Mouse (Mus musculus) brown adipose tissue, adult 24 weeks (tissue): ENCODE data around the gene Brwd1. TPM values are rescaled to one million over a fixed set of nuclear protein-coding genes. Genes with fewer than 3 reads are reported as not detected.

Experiments
- H3K27ac ChIP-seq: fragments of 200-500 bp; replicated peaks from 2 replicates; pipeline ENCODE4 v1.5.1; 2012; ENCODE audit warnings: low read depth, mild to moderate bottlenecking, low read length
- H3K4me1 ChIP-seq: fragments of 200-500 bp; 2 replicates; pipeline ENCODE4 v1.6.1; 2012; ENCODE audit warnings: low read length, mixed read lengths; ENCODE audit not compliant: control insufficient read depth, insufficient read depth, insufficient read length
- H3K4me3 ChIP-seq: fragments of 200-500 bp; 2 replicates; pipeline ENCODE4 v1.5.1; 2012; ENCODE audit warnings: low read depth, mild to moderate bottlenecking, low read length, moderate library complexity; ENCODE audit not compliant: insufficient read depth
- polyA plus RNA-seq: library from polyadenylated mRNA; stranded (reverse); fragments of >200 nt; gene quantifications from 2 replicates; pipeline ENCODE4 v1.2.4, GENCODE M21; 2012; ENCODE audit not compliant: missing spikeins, insufficient read depth, insufficient read length

Brwd1 gene
- polyA plus RNA-seq, 1 experiment: 17.3 TPM

- Histone ChIP-seq H3K4me1 (no peaks in the 10 kb centered on the region), H3K4me3 (no peak overlapping the region), H3K27ac (no peak overlapping the region)
Observed at GRCm38 (mm10) chr16:96088120-96088519, 5.8 kb upstream of the Brwd1 start.

- no peak overlapping the region for H3K27ac ChIP-seq
- H3K4me3 ChIP-seq: no peak overlapping the region
- H3K4me1 ChIP-seq: no peaks in the 10 kb centered on the region
Observed at GRCm38 (mm10) chr16:96087436-96087835, 5.1 kb upstream of the Brwd1 start.

- no peak overlapping the region for H3K4me3 ChIP-seq
- no peaks in the 10 kb centered on the region for H3K4me1 ChIP-seq
Observed at GRCm38 (mm10) chr16:96087001-96087400, 4.7 kb upstream of the Brwd1 start.

GRCm38 (mm10) chr16:96085597-96085996 is 3.3 kb upstream of the Brwd1 start:
- no peaks in the 10 kb centered on the region for H3K4me1 ChIP-seq
- no peak overlapping the region for H3K27ac ChIP-seq
- no peak overlapping the region for H3K4me3 ChIP-seq

More at GRCm38 (mm10) chr16:96087001-96087400, 4.7 kb upstream of the Brwd1 start:
- no peak overlapping the region for H3K27ac ChIP-seq

GRCm38 (mm10) chr16:96083179-96083646 is 887 bp upstream of the Brwd1 start:
- peak overlapping the region; percentile 96 for H3K27ac ChIP-seq
- 0 out of 2 replicates have a peak, but pooled peaks cover 2% of the 10 kb centered on the region for H3K4me1 ChIP-seq
- peak overlapping the region; percentile 85 for H3K4me3 ChIP-seq

- peak overlapping the region; percentile 81 for H3K27ac ChIP-seq
- H3K4me1 ChIP-seq: 0 out of 2 replicates have a peak, but pooled peaks cover 2% of the 10 kb centered on the region
- H3K4me3 ChIP-seq: peak overlapping the region; percentile 97
Observed at GRCm38 (mm10) chr16:96081742-96082241, 534 bp downstream of the Brwd1 start.

GRCm38 (mm10) chr16:96081331-96081730 is 995 bp downstream of the Brwd1 start:
- Histone ChIP-seq H3K4me1 (0 out of 2 replicates have a peak, but pooled peaks cover 2% of the 10 kb centered on the region), H3K27ac (no peak overlapping the region), H3K4me3 (peak overlapping the region; percentile 97)

GRCm38 (mm10) chr16:96080524-96080923 is 1.8 kb downstream of the Brwd1 start:
- Histone ChIP-seq H3K4me3 (no peak overlapping the region), H3K4me1 (0 out of 2 replicates have a peak, but pooled peaks cover 2% of the 10 kb centered on the region), H3K27ac (no peak overlapping the region)

GRCm38 (mm10) chr16:96068364-96068763 is 14.0 kb downstream of the Brwd1 start:
- Histone ChIP-seq H3K27ac (no peak overlapping the region), H3K4me1 (no peaks in the 10 kb centered on the region), H3K4me3 (no peak overlapping the region)

GRCm38 (mm10) chr16:96066174-96066573 is 16.2 kb downstream of the Brwd1 start:
- no peaks in the 10 kb centered on the region for H3K4me1 ChIP-seq
- H3K27ac ChIP-seq: no peak overlapping the region
- H3K4me3 ChIP-seq: no peak overlapping the region

GRCm38 (mm10) chr16:96064649-96065048 is 17.7 kb downstream of the Brwd1 start:
- no peaks in the 10 kb centered on the region for H3K4me1 ChIP-seq
- H3K27ac ChIP-seq: no peak overlapping the region
- no peak overlapping the region for H3K4me3 ChIP-seq

GRCm38 (mm10) chr16:96044096-96044495 is 38.2 kb downstream of the Brwd1 start:
- Histone ChIP-seq H3K4me1 (no peaks in the 10 kb centered on the region), H3K4me3 (no peak overlapping the region), H3K27ac (no peak overlapping the region)

GRCm38 (mm10) chr16:96040691-96041090 is 41.6 kb downstream of the Brwd1 start:
- H3K4me1 ChIP-seq: no peaks in the 10 kb centered on the region
- no peak overlapping the region for H3K27ac ChIP-seq

GRCm38 (mm10) chr16:96039538-96039937 is 42.8 kb downstream of the Brwd1 start:
- Histone ChIP-seq H3K27ac (no peak overlapping the region), H3K4me1 (no peaks in the 10 kb centered on the region)

More at GRCm38 (mm10) chr16:96040691-96041090, 41.6 kb downstream of the Brwd1 start:
- no peak overlapping the region for H3K4me3 ChIP-seq

GRCm38 (mm10) chr16:96034473-96034872 is 47.9 kb downstream of the Brwd1 start:
- H3K4me3 ChIP-seq: no peak overlapping the region
- H3K4me1 ChIP-seq: no peaks in the 10 kb centered on the region
- no peak overlapping the region for H3K27ac ChIP-seq

More at GRCm38 (mm10) chr16:96039538-96039937, 42.8 kb downstream of the Brwd1 start:
- H3K4me3 ChIP-seq: no peak overlapping the region

- Histone ChIP-seq H3K27ac (no peak overlapping the region), H3K4me1 (no peaks in the 10 kb centered on the region), H3K4me3 (no peak overlapping the region)
Observed at GRCm38 (mm10) chr16:96032368-96033043, 49.8 kb downstream of the Brwd1 start.
